Mouse (Mus musculus): ENCODE data around the gene Pank1. TPM values are rescaled to one million over a fixed set of nuclear protein-coding genes. Genes with fewer than 3 reads are reported as not detected.

Pank1 gene
- 1.9 and 2.0 TPM in 2 replicates for polyA plus RNA-seq (2012; rRNA removed)

- under 1% methylated on average over 96 of the region's 96 CpGs for WGBS
- no peak for DNase-seq (ENCODE audit: low read depth, low spot score)
Observed at GRCm38 (mm10) chr19:34878603-34879541, at the start of gene Pank1. Pank1 (minus strand) TSS chr19:34879455.

GRCm38 (mm10) chr19:34922603-34922963, 43.3 kb upstream of the Pank1 start:
- 2% methylated on average over 9 of the region's 9 CpGs for WGBS
- DNase-seq (ENCODE audit: low read depth, low spot score), result peak; percentile 13

- WGBS, result under 1% methylated on average over 57 of the region's 57 CpGs
- DNase-seq (ENCODE audit: low read depth, low spot score), result peak; percentile 65
Observed at GRCm38 (mm10) chr19:34921652-34922602, 42.7 kb upstream of the Pank1 start, which contains the start of gene Kif20b. Kif20b (plus strand) TSS chr19:34922361.

GRCm38 (mm10) chr19:34921253-34921651, 42.0 kb upstream of the Pank1 start:
- 16% methylated on average over 7 of the region's 7 CpGs for WGBS
- no peak for DNase-seq (ENCODE audit: low read depth, low spot score)

- DNase-seq (ENCODE audit: low read depth, low spot score), result no peak
- 62% methylated on average over 3 of the region's 3 CpGs for WGBS
Observed at GRCm38 (mm10) chr19:34920531-34920930, 41.3 kb upstream of the Pank1 start.

GRCm38 (mm10) chr19:34920066-34920465, 40.8 kb upstream of the Pank1 start:
- WGBS, result 88% methylated on average over 4 of the region's 4 CpGs
- no peak for DNase-seq (ENCODE audit: low read depth, low spot score)

GRCm38 (mm10) chr19:34912366-34912765, 33.1 kb upstream of the Pank1 start:
- DNase-seq (ENCODE audit: low read depth, low spot score), result no peak

- 80% methylated on average over 5 of the region's 5 CpGs for WGBS
- no peak for DNase-seq (ENCODE audit: low read depth, low spot score)
Observed at GRCm38 (mm10) chr19:34906772-34907171, 27.5 kb upstream of the Pank1 start.

- 84% methylated on average over 7 of the region's 7 CpGs for WGBS
- DNase-seq (ENCODE audit: low read depth, low spot score), result no peak
Observed at GRCm38 (mm10) chr19:34905424-34905823, 26.2 kb upstream of the Pank1 start.

GRCm38 (mm10) chr19:34904032-34904431, 24.8 kb upstream of the Pank1 start:
- WGBS, result 86% methylated on average over 5 of the region's 5 CpGs
- DNase-seq (ENCODE audit: low read depth, low spot score), result no peak

- DNase-seq (ENCODE audit: low read depth, low spot score), result no peak
- 86% methylated on average over 2 of the region's 2 CpGs for WGBS
Observed at GRCm38 (mm10) chr19:34901735-34902134, 22.5 kb upstream of the Pank1 start.

- 84% methylated on average over 7 of the region's 7 CpGs for WGBS
- DNase-seq (ENCODE audit: low read depth, low spot score), result no peak
Observed at GRCm38 (mm10) chr19:34901266-34901665, 22.0 kb upstream of the Pank1 start.

- 78% methylated on average over 4 of the region's 4 CpGs for WGBS
- no peak for DNase-seq (ENCODE audit: low read depth, low spot score)
Observed at GRCm38 (mm10) chr19:34898941-34899340, 19.7 kb upstream of the Pank1 start.

- WGBS, result 89% methylated on average over 15 of the region's 15 CpGs
- no peak for DNase-seq (ENCODE audit: low read depth, low spot score)
Observed at GRCm38 (mm10) chr19:34897082-34897965, 18.1 kb upstream of the Pank1 start.

- WGBS, result 76% methylated on average over 4 of the region's 4 CpGs
- no peak for DNase-seq (ENCODE audit: low read depth, low spot score)
Observed at GRCm38 (mm10) chr19:34895082-34895481, 15.8 kb upstream of the Pank1 start.

GRCm38 (mm10) chr19:34891590-34891989, 12.3 kb upstream of the Pank1 start:
- 84% methylated on average over 1 of the region's 1 CpGs for WGBS

GRCm38 (mm10) chr19:34890981-34891380, 11.7 kb upstream of the Pank1 start:
- DNase-seq (ENCODE audit: low read depth, low spot score), result no peak
- WGBS, result 39% methylated on average over 3 of the region's 3 CpGs

More at GRCm38 (mm10) chr19:34891590-34891989, 12.3 kb upstream of the Pank1 start:
- no peak for DNase-seq (ENCODE audit: low read depth, low spot score)

- DNase-seq (ENCODE audit: low read depth, low spot score), result no peak
- WGBS, result 87% methylated on average over 4 of the region's 4 CpGs
Observed at GRCm38 (mm10) chr19:34886324-34886723, 7.1 kb upstream of the Pank1 start.

- WGBS, result 66% methylated on average over 3 of the region's 3 CpGs
- no peak for DNase-seq (ENCODE audit: low read depth, low spot score)
Observed at GRCm38 (mm10) chr19:34883526-34884224, 4.4 kb upstream of the Pank1 start.

All from large intestine, adult 2 months (tissue).